Mouse (Mus musculus) left cerebral cortex, postnatal 36 days (tissue): ENCODE data around the gene Macf1. TPM values are rescaled to one million over a fixed set of nuclear protein-coding genes. Genes with fewer than 3 reads are reported as not detected.

Experiments
- microRNA-seq: library from miRNA; unstranded; fragments of <30 nt; microRNA quantifications from one replicate; pipeline ENCODE4 v1.2.0, GENCODE M21; 2022
- total RNA-seq, 2 experiments: library from RNA; stranded (reverse); gene quantifications; 2 replicates each; pipeline ENCODE4 v1.2.3; 2021

Gene Macf1
- total RNA-seq, 2 experiments from 2014 or later: 187 to 233 TPM

Small RNA genes lying within 50 kb of the gene (microRNA-seq; reads per million reads assigned to microRNA genes)
- gene Mir6398: not detected

Other genes starting within 250 kb of the Macf1 start
- 100 to 1,000 TPM; 180 to 195 TPM for gene Ndufs5, start 33.8 kb upstream of the Macf1 start, total RNA-seq
- 10 to 100 TPM; 60.4 to 64.2 TPM for gene Akirin1, start 66.0 kb upstream of the Macf1 start, total RNA-seq
- gene Rhbdl2, start 103.5 kb upstream of the Macf1 start, total RNA-seq: under 1 TPM; 0.57 to 0.91 TPM
- not detected for gene 4933427I04Rik, start 175.3 kb upstream of the Macf1 start, total RNA-seq
- 10 to 100 TPM in 1 of 2 experiments, 1 to 10 TPM in 1; 8.4 to 16.3 TPM for gene Mycbp, start 220.5 kb upstream of the Macf1 start, total RNA-seq
- 10 to 100 TPM; 62.1 to 62.6 TPM for gene Rragc, start 233.1 kb upstream of the Macf1 start, total RNA-seq
- gene 4930535I16Rik, start 233.7 kb upstream of the Macf1 start, total RNA-seq: not detected